Mouse (Mus musculus): ENCODE measurements around the gene Creb5. TPM values are rescaled to one million over a fixed set of nuclear protein-coding genes. Genes with fewer than 3 reads are reported as not detected.

The Creb5 gene
- total RNA-seq, 1 experiment: 1.1 TPM

DNA sequence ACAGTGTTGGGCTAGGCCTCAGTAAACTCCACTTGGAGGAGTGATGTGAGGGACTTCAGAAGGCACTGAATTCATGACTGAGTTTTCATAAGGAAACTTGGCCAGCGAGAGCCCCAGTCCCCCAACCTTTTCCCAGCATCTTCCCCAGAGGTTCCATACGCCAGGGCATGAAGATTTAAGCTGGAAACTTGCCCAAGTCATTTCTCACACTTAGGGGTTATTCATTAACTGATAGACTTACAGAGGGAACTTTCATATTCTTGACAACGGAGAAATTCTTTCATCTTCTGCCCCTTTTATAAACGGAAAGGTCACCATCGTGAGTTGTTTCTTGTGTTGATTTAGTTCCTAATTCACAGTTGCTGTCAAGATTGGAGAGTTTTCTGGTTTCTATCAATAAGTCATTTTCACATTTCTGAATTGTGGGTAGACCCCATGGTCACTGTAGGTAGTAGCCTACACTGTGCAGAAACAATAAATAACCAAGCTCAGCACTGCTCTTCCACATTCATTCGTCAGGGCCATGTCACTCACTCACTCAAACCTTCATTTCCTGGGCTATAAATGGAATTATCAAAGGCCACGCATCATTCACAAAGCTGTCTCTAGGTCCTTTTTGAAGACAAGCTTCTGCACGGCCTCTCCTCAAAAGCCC lies 366.8 kb downstream of the Creb5 start:
- no peak for TF ChIP-seq CHD2 (IDR thresholded peaks at IDR 0.05; ENCODE audit: low read depth, low read length)
- no peak for TF ChIP-seq HCFC1 (IDR thresholded peaks at IDR 0.05; ENCODE audit: borderline replicate concordance, insufficient read depth, low read length)
- in situ Hi-C loops (cut with MboI; ENCODE audit: low sequenced_read_pairs in 2 of 2, unreplicated experiment in 2 of 2): no loop called here
- no peak overlapping the region for H3K9ac ChIP-seq (ENCODE audit: insufficient read depth, low read depth, low read length, poor library complexity, severe bottlenecking)
- H3K27ac ChIP-seq (ENCODE audit: insufficient read depth, low read depth, low read length, poor library complexity, severe bottlenecking): no peak overlapping the region
- DNase-seq (ENCODE audit: low read depth, low spot score): no peak
- no peaks in the 10 kb centered on the region for H3K36me3 ChIP-seq (ENCODE audit: control insufficient read depth, insufficient read depth, low read length, poor library complexity, severe bottlenecking)
- no peak overlapping the region for H3K4me3 ChIP-seq (ENCODE audit: insufficient read depth in 1 of 2, low read depth in 1 of 2, low read length in 2 of 2, poor library complexity in 1 of 2, severe bottlenecking in 1 of 2)
- H3K4me1 ChIP-seq (ENCODE audit: control insufficient read depth in 2 of 2, insufficient read depth in 2 of 2, low read length in 2 of 2, poor library complexity in 1 of 2): no peaks in the 10 kb centered on the region
- no peaks in the 10 kb centered on the region for H3K9me3 ChIP-seq (ENCODE audit: control insufficient read depth, insufficient read depth, low read depth, low read length)

DNA sequence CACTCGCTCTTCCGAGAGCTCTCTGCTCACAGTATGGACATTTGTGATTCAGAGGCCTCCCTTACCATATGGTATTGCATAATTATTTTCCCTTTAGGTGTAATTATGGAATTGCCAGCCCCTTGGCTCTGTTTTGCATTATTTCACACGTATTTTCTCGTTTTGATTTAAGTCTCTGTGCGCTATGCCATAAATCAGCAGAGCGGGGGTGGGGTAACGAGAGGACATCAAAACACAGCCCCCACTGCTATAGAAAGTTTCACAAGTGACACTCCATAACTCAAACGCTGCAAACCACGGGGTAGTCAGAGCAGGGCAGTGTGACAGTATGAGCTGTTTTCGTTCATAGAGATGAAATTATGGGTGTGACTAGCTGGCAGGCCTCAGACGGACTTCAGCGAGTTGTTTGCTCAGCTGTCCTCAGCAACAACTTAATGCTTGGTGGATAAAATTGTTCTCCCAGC lies 367.3 kb downstream of the Creb5 start:
- no peaks in the 10 kb centered on the region for H3K4me1 ChIP-seq (ENCODE audit: control insufficient read depth in 2 of 2, insufficient read depth in 2 of 2, low read length in 2 of 2, poor library complexity in 1 of 2)
- in situ Hi-C loops (cut with MboI; ENCODE audit: low sequenced_read_pairs in 2 of 2, unreplicated experiment in 2 of 2): no loop called here
- TF ChIP-seq ZC3H11A (IDR thresholded peaks at IDR 0.05; ENCODE audit: borderline replicate concordance, low read depth, low read length): no peak
- TF ChIP-seq ZNF384 (IDR thresholded peaks at IDR 0.05; ENCODE audit: low read depth, low read length): no peak
- no peak for TF ChIP-seq CHD2 (IDR thresholded peaks at IDR 0.05; ENCODE audit: low read depth, low read length)
- no peak for TF ChIP-seq HCFC1 (IDR thresholded peaks at IDR 0.05; ENCODE audit: borderline replicate concordance, insufficient read depth, low read length)
- no peak for TF ChIP-seq MAFK (IDR thresholded peaks at IDR 0.05; ENCODE audit: insufficient read depth, low read depth, low read length)

GRCm38 (mm10) chr6:53656466-53656865 lies 369.4 kb downstream of the Creb5 start:
- no peaks in the 10 kb centered on the region for H3K9me3 ChIP-seq (ENCODE audit: control insufficient read depth, insufficient read depth, low read depth, low read length)
- no peak overlapping the region for H3K27ac ChIP-seq (ENCODE audit: insufficient read depth, low read depth, low read length, poor library complexity, severe bottlenecking)
- no peak overlapping the region for H3K4me3 ChIP-seq (ENCODE audit: insufficient read depth in 1 of 2, low read depth in 1 of 2, low read length in 2 of 2, poor library complexity in 1 of 2, severe bottlenecking in 1 of 2)
- no peaks in the 10 kb centered on the region for H3K36me3 ChIP-seq (ENCODE audit: control insufficient read depth, insufficient read depth, low read length, poor library complexity, severe bottlenecking)
- no peak overlapping the region for H3K9ac ChIP-seq (ENCODE audit: insufficient read depth, low read depth, low read length, poor library complexity, severe bottlenecking)
- TF ChIP-seq CHD2 (IDR thresholded peaks at IDR 0.05; ENCODE audit: low read depth, low read length): no peak
- TF ChIP-seq HCFC1 (IDR thresholded peaks at IDR 0.05; ENCODE audit: borderline replicate concordance, insufficient read depth, low read length): no peak
- TF ChIP-seq ZC3H11A (IDR thresholded peaks at IDR 0.05; ENCODE audit: borderline replicate concordance, low read depth, low read length): no peak
- TF ChIP-seq MAFK (IDR thresholded peaks at IDR 0.05; ENCODE audit: insufficient read depth, low read depth, low read length): no peak
- no peak for TF ChIP-seq ZNF384 (IDR thresholded peaks at IDR 0.05; ENCODE audit: low read depth, low read length)
- in situ Hi-C loops (cut with MboI; ENCODE audit: low sequenced_read_pairs in 2 of 2, unreplicated experiment in 2 of 2): no loop called here
- no peak for DNase-seq (ENCODE audit: low read depth, low spot score)
- no peaks in the 10 kb centered on the region for H3K4me1 ChIP-seq (ENCODE audit: control insufficient read depth in 2 of 2, insufficient read depth in 2 of 2, low read length in 2 of 2, poor library complexity in 1 of 2)

More for the DNA sequence above, 367.3 kb downstream of the Creb5 start:
- DNase-seq (ENCODE audit: low read depth, low spot score): no peak
- H3K9me3 ChIP-seq (ENCODE audit: control insufficient read depth, insufficient read depth, low read depth, low read length): no peaks in the 10 kb centered on the region
- no peak overlapping the region for H3K27ac ChIP-seq (ENCODE audit: insufficient read depth, low read depth, low read length, poor library complexity, severe bottlenecking)
- no peaks in the 10 kb centered on the region for H3K36me3 ChIP-seq (ENCODE audit: control insufficient read depth, insufficient read depth, low read length, poor library complexity, severe bottlenecking)
- no peak overlapping the region for H3K4me3 ChIP-seq (ENCODE audit: insufficient read depth in 1 of 2, low read depth in 1 of 2, low read length in 2 of 2, poor library complexity in 1 of 2, severe bottlenecking in 1 of 2)
- H3K9ac ChIP-seq (ENCODE audit: insufficient read depth, low read depth, low read length, poor library complexity, severe bottlenecking): no peak overlapping the region

GRCm38 (mm10) chr6:53657483-53657882 lies 370.4 kb downstream of the Creb5 start:
- TF ChIP-seq MAFK (IDR thresholded peaks at IDR 0.05; ENCODE audit: insufficient read depth, low read depth, low read length) (no peak), ZNF384 (IDR thresholded peaks at IDR 0.05; ENCODE audit: low read depth, low read length) (no peak), HCFC1 (IDR thresholded peaks at IDR 0.05; ENCODE audit: borderline replicate concordance, insufficient read depth, low read length) (no peak), CHD2 (IDR thresholded peaks at IDR 0.05; ENCODE audit: low read depth, low read length) (no peak)
- H3K4me3 ChIP-seq (ENCODE audit: insufficient read depth in 1 of 2, low read depth in 1 of 2, low read length in 2 of 2, poor library complexity in 1 of 2, severe bottlenecking in 1 of 2): no peak overlapping the region
- no peaks in the 10 kb centered on the region for H3K4me1 ChIP-seq (ENCODE audit: control insufficient read depth in 2 of 2, insufficient read depth in 2 of 2, low read length in 2 of 2, poor library complexity in 1 of 2)
- no peak for DNase-seq (ENCODE audit: low read depth, low spot score)
- H3K9me3 ChIP-seq (ENCODE audit: control insufficient read depth, insufficient read depth, low read depth, low read length): no peaks in the 10 kb centered on the region
- no peak overlapping the region for H3K9ac ChIP-seq (ENCODE audit: insufficient read depth, low read depth, low read length, poor library complexity, severe bottlenecking)
- H3K36me3 ChIP-seq (ENCODE audit: control insufficient read depth, insufficient read depth, low read length, poor library complexity, severe bottlenecking): no peaks in the 10 kb centered on the region
- H3K27ac ChIP-seq (ENCODE audit: insufficient read depth, low read depth, low read length, poor library complexity, severe bottlenecking): no peak overlapping the region
- in situ Hi-C loops (cut with MboI; ENCODE audit: low sequenced_read_pairs in 2 of 2, unreplicated experiment in 2 of 2): no loop called here
